Mouse (Mus musculus): ENCODE measurements around the gene Olfr733. TPM values are rescaled to one million over a fixed set of nuclear protein-coding genes. Genes with fewer than 3 reads are reported as not detected.

Olfr733 gene
- total RNA-seq (2021), result not detected
- long read RNA-seq, result 0 reads

- DNase-seq (ENCODE audit: low spot score in 2 of 2), result no peak
These were observed at the start of gene Olfr733 for GRCm38 (mm10) chr14:50301422-50301821. Gene Olfr733, minus strand, starts transcription at chr14:50301522.

DNA sequence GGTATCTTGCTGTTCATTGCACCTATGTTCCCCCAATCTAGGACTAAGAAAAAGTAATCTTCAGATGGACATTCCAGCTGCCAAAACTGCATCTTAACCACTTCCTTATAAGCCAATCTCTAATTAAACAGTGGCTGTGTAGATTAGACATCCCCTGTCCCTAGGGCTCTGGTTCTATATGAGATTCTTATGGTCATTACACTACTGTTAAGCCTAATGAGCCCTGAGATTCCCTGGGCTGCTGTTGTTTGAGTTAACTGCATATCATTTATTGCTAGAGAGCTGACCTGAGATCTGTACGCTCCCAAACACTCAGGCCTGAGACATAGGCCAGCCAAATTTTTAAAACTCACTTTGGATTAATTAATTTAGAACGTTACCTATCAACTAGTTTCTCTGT is 47.5 kb upstream of the Olfr733 start, which contains the start of gene Olfr735:
Gene Olfr735, minus strand, starts transcription at position 77 of the 400 bp plus-strand sequence.
- DNase-seq (ENCODE audit: low spot score in 2 of 2), result no peak

- no peak for DNase-seq (ENCODE audit: low spot score in 2 of 2)
These were observed 25.3 kb upstream of the Olfr733 start, which contains the start of gene Olfr734 for GRCm38 (mm10) chr14:50326661-50327060. Gene Olfr734, minus strand, starts transcription at chr14:50326761.

GRCm38 (mm10) chr14:50284106-50284505 is 17.2 kb downstream of the Olfr733 start, which contains the start of gene Olfr732:
Gene Olfr732, minus strand, starts transcription at chr14:50284206.
- no peak for DNase-seq (ENCODE audit: low spot score in 2 of 2)

Other genes with a start within 250 kb of the Olfr733 start
- gene Olfr726, start 210.6 kb downstream of the Olfr733 start, total RNA-seq (2021), result not detected
- not detected for gene Olfr727, start 178.3 kb downstream of the Olfr733 start, total RNA-seq (2021)
- gene Olfr728, start 158.8 kb downstream of the Olfr733 start, total RNA-seq (2021), result not detected
- gene Olfr729, start 148.6 kb downstream of the Olfr733 start, total RNA-seq (2021), result not detected
- gene Olfr730, start 113.3 kb downstream of the Olfr733 start, total RNA-seq (2021), result not detected
- gene Olfr731, start 59.7 kb downstream of the Olfr733 start, total RNA-seq (2021), result not detected
- not detected for gene Olfr732, start 17.3 kb downstream of the Olfr733 start, total RNA-seq (2021)
- not detected for gene Olfr734, start 25.2 kb upstream of the Olfr733 start, total RNA-seq (2021)
- not detected for gene Olfr735, start 47.4 kb upstream of the Olfr733 start, total RNA-seq (2021)
- gene Tlr11, start 56.4 kb upstream of the Olfr733 start, total RNA-seq (2021), result not detected
- gene Olfr736, start 79.6 kb upstream of the Olfr733 start, total RNA-seq (2021), result not detected
- gene Olfr738, start 106.0 kb upstream of the Olfr733 start, total RNA-seq (2021), result not detected
- gene Olfr739, start 117.1 kb upstream of the Olfr733 start, total RNA-seq (2021), result not detected
- gene Olfr740, start 144.0 kb upstream of the Olfr733 start, total RNA-seq (2021), result not detected
- gene Olfr741, start 171.2 kb upstream of the Olfr733 start, total RNA-seq (2021), result not detected
- gene Olfr742, start 202.1 kb upstream of the Olfr733 start, total RNA-seq (2021), result not detected
- gene Olfr743, start 220.3 kb upstream of the Olfr733 start, total RNA-seq (2021), result not detected